Mouse (Mus musculus): ENCODE measurements around the gene Zbtb8a. TPM values are rescaled to one million over a fixed set of nuclear protein-coding genes. Genes with fewer than 3 reads are reported as not detected.

The Zbtb8a gene
- total and polyA plus RNA-seq, 2 experiments from 2014 or later, result 7.0 to 14.0 TPM

DNA sequence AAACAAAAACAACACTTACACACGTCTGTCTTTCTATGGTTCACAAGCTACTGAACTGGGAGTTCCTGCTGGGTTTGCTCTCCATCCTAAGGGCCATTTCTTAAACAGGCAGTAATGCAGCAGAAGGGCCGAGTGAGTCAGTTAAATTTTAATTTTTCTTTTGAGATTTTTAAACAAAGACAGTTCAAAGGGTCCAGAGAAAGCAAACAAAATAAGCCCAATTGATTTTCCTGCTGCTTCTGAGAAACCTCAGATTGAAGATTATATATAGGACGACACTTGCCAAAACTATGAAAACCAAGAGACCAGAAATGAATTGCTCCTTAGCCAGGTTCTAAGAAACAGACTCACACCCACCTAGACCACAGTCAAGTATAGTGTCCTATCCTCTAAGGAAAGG, 64.0 kb downstream of the Zbtb8a start:
- no peaks in the 10 kb centered on the region for H3K9me3 ChIP-seq (replicated peaks; ENCODE audit: control insufficient read depth, low read length)
- no peak overlapping the region for H3K9ac ChIP-seq (replicated peaks; ENCODE audit: low read depth, low read length)
- TF ChIP-seq CTCF (IDR thresholded peaks at IDR 0.05; ENCODE audit: low read depth) (no peak), EP300 (IDR thresholded peaks at IDR 0.05; ENCODE audit: low read depth) (no peak)
- no peaks in the 10 kb centered on the region for H3K4me1 ChIP-seq (ENCODE audit: control insufficient read depth, insufficient read depth)
- H3K4me3 ChIP-seq (ENCODE audit: low read depth, low read length), result no peak overlapping the region
- ATAC-seq (ENCODE audit: insufficient read depth, low read depth) (no peak), DNase-seq (ENCODE audit: low spot score) (no peak)
- H3K27me3 ChIP-seq (ENCODE audit: control insufficient read depth, insufficient read depth, low read length), result no peaks in the 10 kb centered on the region
- 76% methylated on average over 3 of the region's 3 CpGs for WGBS
- H3K27ac ChIP-seq (ENCODE audit: low read depth), result no peak overlapping the region
- H3K36me3 ChIP-seq (replicated peaks; ENCODE audit: control insufficient read depth, insufficient read depth, low read length), result peaks cover 89% of the 10 kb centered on the region
- H3K4me2 ChIP-seq (ENCODE audit: low read depth, low read length), result no peak overlapping the region

GRCm38 (mm10) chr4:129307936-129308335, 70.0 kb downstream of the Zbtb8a start:
- no peaks in the 10 kb centered on the region for H3K27me3 ChIP-seq (ENCODE audit: control insufficient read depth, insufficient read depth, low read length)
- no peak overlapping the region for H3K4me3 ChIP-seq (ENCODE audit: low read depth, low read length)
- H3K9ac ChIP-seq (replicated peaks; ENCODE audit: low read depth, low read length), result no peak overlapping the region
- 88% methylated on average over 1 of the region's 1 CpGs for WGBS
- DNase-seq (ENCODE audit: low spot score) (no peak), ATAC-seq (ENCODE audit: insufficient read depth, low read depth) (no peak)
- no peak overlapping the region for H3K4me2 ChIP-seq (ENCODE audit: low read depth, low read length)
- H3K4me1 ChIP-seq (ENCODE audit: control insufficient read depth, insufficient read depth), result peaks cover 8% of the 10 kb centered on the region; the same call in 1 of the 2 replicates
- no peaks in the 10 kb centered on the region for H3K9me3 ChIP-seq (replicated peaks; ENCODE audit: control insufficient read depth, low read length)
- TF ChIP-seq CTCF (IDR thresholded peaks at IDR 0.05; ENCODE audit: low read depth), result no peak
- peaks cover 65% of the 10 kb centered on the region for H3K36me3 ChIP-seq (replicated peaks; ENCODE audit: control insufficient read depth, insufficient read depth, low read length)
- no peak overlapping the region for H3K27ac ChIP-seq (ENCODE audit: low read depth)

- Histone ChIP-seq H3K9me3 (replicated peaks; ENCODE audit: control insufficient read depth, low read length) (no peaks in the 10 kb centered on the region), H3K27me3 (ENCODE audit: control insufficient read depth, insufficient read depth, low read length) (no peaks in the 10 kb centered on the region), H3K4me2 (ENCODE audit: low read depth, low read length) (no peak overlapping the region), H3K4me1 (ENCODE audit: control insufficient read depth, insufficient read depth) (peaks cover 8% of the 10 kb centered on the region; the same call in 1 of the 2 replicates), H3K36me3 (replicated peaks; ENCODE audit: control insufficient read depth, insufficient read depth, low read length) (peaks cover 37% of the 10 kb centered on the region), H3K9ac (replicated peaks; ENCODE audit: low read depth, low read length) (no peak overlapping the region), H3K27ac (ENCODE audit: low read depth) (no peak overlapping the region), H3K4me3 (ENCODE audit: low read depth, low read length) (no peak overlapping the region)
- TF ChIP-seq EP300 (IDR thresholded peaks at IDR 0.05; ENCODE audit: low read depth), result no peak
- no peak for TF ChIP-seq CTCF (IDR thresholded peaks at IDR 0.05; ENCODE audit: low read depth)
- WGBS, result 8% methylated on average over 1 of the region's 1 CpGs
- DNase-seq (ENCODE audit: low spot score), result no peak
- 0 out of 2 replicates have a peak, but pooled peaks have one; percentile 17 for ATAC-seq (ENCODE audit: insufficient read depth, low read depth)
Measured at GRCm38 (mm10) chr4:129304306-129304705, 73.6 kb downstream of the Zbtb8a start.

- H3K36me3 ChIP-seq (replicated peaks; ENCODE audit: control insufficient read depth, insufficient read depth, low read length), result peaks cover 32% of the 10 kb centered on the region
- ATAC-seq (ENCODE audit: insufficient read depth, low read depth) (no peak; the same call in 1 of the 2 replicates), DNase-seq (ENCODE audit: low spot score) (no peak)
- H3K27me3 ChIP-seq (ENCODE audit: control insufficient read depth, insufficient read depth, low read length), result no peaks in the 10 kb centered on the region
- TF ChIP-seq EP300 (IDR thresholded peaks at IDR 0.05; ENCODE audit: low read depth) (no peak), CTCF (IDR thresholded peaks at IDR 0.05; ENCODE audit: low read depth) (no peak)
- H3K4me1 ChIP-seq (ENCODE audit: control insufficient read depth, insufficient read depth), result peaks cover 8% of the 10 kb centered on the region; the same call in 1 of the 2 replicates
- no peak overlapping the region for H3K9ac ChIP-seq (replicated peaks; ENCODE audit: low read depth, low read length)
- 77% methylated on average over 9 of the region's 9 CpGs for WGBS
- no peak overlapping the region for H3K27ac ChIP-seq (ENCODE audit: low read depth)
- no peaks in the 10 kb centered on the region for H3K9me3 ChIP-seq (replicated peaks; ENCODE audit: control insufficient read depth, low read length)
- H3K4me3 ChIP-seq (ENCODE audit: low read depth, low read length), result no peak overlapping the region
- no peak overlapping the region for H3K4me2 ChIP-seq (ENCODE audit: low read depth, low read length)
Measured at GRCm38 (mm10) chr4:129303816-129304215, 74.1 kb downstream of the Zbtb8a start.

Other genes starting within 250 kb of the Zbtb8a start
- 41.7 and 71.1 TPM in 2 replicates for gene Fndc5, start 241.1 kb downstream of the Zbtb8a start, total RNA-seq (2014; rRNA removed; ENCODE audit: low replicate concordance)
- 50.7 and 51.3 TPM in 2 replicates for gene Fndc5, start 241.1 kb downstream of the Zbtb8a start, polyA plus RNA-seq (2015; fragmentation: Nextera tagmentation; extraction: Ambion mirVana)
- 16.0 and 24.5 TPM in 2 replicates for gene S100pbp, start 188.4 kb downstream of the Zbtb8a start, total RNA-seq (2014; rRNA removed; ENCODE audit: low replicate concordance)
- gene S100pbp, start 188.4 kb downstream of the Zbtb8a start, polyA plus RNA-seq (2015; fragmentation: Nextera tagmentation; extraction: Ambion mirVana), result 5.9 and 6.9 TPM in 2 replicates
- 24.7 and 27.3 TPM in 2 replicates for gene Yars, start 188.4 kb downstream of the Zbtb8a start, total RNA-seq (2014; rRNA removed; ENCODE audit: low replicate concordance)
- gene Yars, start 188.4 kb downstream of the Zbtb8a start, polyA plus RNA-seq (2015; fragmentation: Nextera tagmentation; extraction: Ambion mirVana), result 30.8 and 31.5 TPM in 2 replicates
- 7.8 and 9.0 TPM in 2 replicates for gene C77080, start 116.7 kb downstream of the Zbtb8a start, total RNA-seq (2014; rRNA removed; ENCODE audit: low replicate concordance)
- gene C77080, start 116.7 kb downstream of the Zbtb8a start, polyA plus RNA-seq (2015; fragmentation: Nextera tagmentation; extraction: Ambion mirVana), result 0.77 and 0.78 TPM in 2 replicates
- gene Sync, start 90.5 kb downstream of the Zbtb8a start, total RNA-seq (2014; rRNA removed; ENCODE audit: low replicate concordance), result 1.4 and 1.9 TPM in 2 replicates
- gene Sync, start 90.5 kb downstream of the Zbtb8a start, polyA plus RNA-seq (2015; fragmentation: Nextera tagmentation; extraction: Ambion mirVana), result 3.4 and 3.8 TPM in 2 replicates
- 97.3 and 101 TPM in 2 replicates for gene Rbbp4, start 42.7 kb downstream of the Zbtb8a start, total RNA-seq (2014; rRNA removed; ENCODE audit: low replicate concordance)
- gene Rbbp4, start 42.7 kb downstream of the Zbtb8a start, polyA plus RNA-seq (2015; fragmentation: Nextera tagmentation; extraction: Ambion mirVana), result 221 and 222 TPM in 2 replicates
- 13.5 and 20.8 TPM in 2 replicates for gene Zbtb8os, start 42.4 kb downstream of the Zbtb8a start, total RNA-seq (2014; rRNA removed; ENCODE audit: low replicate concordance)
- 32.2 and 33.7 TPM in 2 replicates for gene Zbtb8os, start 42.4 kb downstream of the Zbtb8a start, polyA plus RNA-seq (2015; fragmentation: Nextera tagmentation; extraction: Ambion mirVana)
- 1.9 and 3.6 TPM in 2 replicates for gene Zbtb8b, start 62.7 kb upstream of the Zbtb8a start, total RNA-seq (2014; rRNA removed; ENCODE audit: low replicate concordance)
- 1.1 and 1.6 TPM in 2 replicates for gene Zbtb8b, start 62.7 kb upstream of the Zbtb8a start, polyA plus RNA-seq (2015; fragmentation: Nextera tagmentation; extraction: Ambion mirVana)
- 46.3 and 58.4 TPM in 2 replicates for gene Bsdc1, start 83.5 kb upstream of the Zbtb8a start, total RNA-seq (2014; rRNA removed; ENCODE audit: low replicate concordance)
- 18.7 and 20.1 TPM in 2 replicates for gene Bsdc1, start 83.5 kb upstream of the Zbtb8a start, polyA plus RNA-seq (2015; fragmentation: Nextera tagmentation; extraction: Ambion mirVana)
- gene Tssk3, start 112.9 kb upstream of the Zbtb8a start, total RNA-seq (2014; rRNA removed; ENCODE audit: low replicate concordance), result not detected in 2 replicates
- not detected in 2 replicates for gene Tssk3, start 112.9 kb upstream of the Zbtb8a start, polyA plus RNA-seq (2015; fragmentation: Nextera tagmentation; extraction: Ambion mirVana)
- gene Fam229a, start 113.1 kb upstream of the Zbtb8a start, total RNA-seq (2014; rRNA removed; ENCODE audit: low replicate concordance), result not detected in 2 replicates
- gene Fam229a, start 113.1 kb upstream of the Zbtb8a start, polyA plus RNA-seq (2015; fragmentation: Nextera tagmentation; extraction: Ambion mirVana), result 0.22 and 0.52 TPM in 2 replicates
- gene Marcksl1, start 135.5 kb upstream of the Zbtb8a start, total RNA-seq (2014; rRNA removed; ENCODE audit: low replicate concordance), result 183 and 192 TPM in 2 replicates
- 135 and 138 TPM in 2 replicates for gene Marcksl1, start 135.5 kb upstream of the Zbtb8a start, polyA plus RNA-seq (2015; fragmentation: Nextera tagmentation; extraction: Ambion mirVana)
- 25.8 and 34.5 TPM in 2 replicates for gene Hdac1, start 164.6 kb upstream of the Zbtb8a start, total RNA-seq (2014; rRNA removed; ENCODE audit: low replicate concordance)
- 73.6 and 77.9 TPM in 2 replicates for gene Hdac1, start 164.6 kb upstream of the Zbtb8a start, polyA plus RNA-seq (2015; fragmentation: Nextera tagmentation; extraction: Ambion mirVana)
- gene Lck, start 195.5 kb upstream of the Zbtb8a start, total RNA-seq (2014; rRNA removed; ENCODE audit: low replicate concordance), result 2.0 and 8.9 TPM in 2 replicates
- 0.71 and 0.99 TPM in 2 replicates for gene Lck, start 195.5 kb upstream of the Zbtb8a start, polyA plus RNA-seq (2015; fragmentation: Nextera tagmentation; extraction: Ambion mirVana)
- 4.6 and 6.2 TPM in 2 replicates for gene Fam167b, start 200.4 kb upstream of the Zbtb8a start, total RNA-seq (2014; rRNA removed; ENCODE audit: low replicate concordance)
- gene Fam167b, start 200.4 kb upstream of the Zbtb8a start, polyA plus RNA-seq (2015; fragmentation: Nextera tagmentation; extraction: Ambion mirVana), result 6.1 and 6.2 TPM in 2 replicates
- gene Eif3i, start 222.5 kb upstream of the Zbtb8a start, total RNA-seq (2014; rRNA removed; ENCODE audit: low replicate concordance), result 408 and 443 TPM in 2 replicates
- gene Eif3i, start 222.5 kb upstream of the Zbtb8a start, polyA plus RNA-seq (2015; fragmentation: Nextera tagmentation; extraction: Ambion mirVana), result 169 and 172 TPM in 2 replicates
- 108 and 115 TPM in 2 replicates for gene Tmem234, start 222.6 kb upstream of the Zbtb8a start, total RNA-seq (2014; rRNA removed; ENCODE audit: low replicate concordance)
- 150 and 161 TPM in 2 replicates for gene Tmem234, start 222.6 kb upstream of the Zbtb8a start, polyA plus RNA-seq (2015; fragmentation: Nextera tagmentation; extraction: Ambion mirVana)
- 9.8 TPM in 1 of 2 replicates, not detected in the other for gene Dcdc2b, start 236.1 kb upstream of the Zbtb8a start, total RNA-seq (2014; rRNA removed; ENCODE audit: low replicate concordance)
- gene Dcdc2b, start 236.1 kb upstream of the Zbtb8a start, polyA plus RNA-seq (2015; fragmentation: Nextera tagmentation; extraction: Ambion mirVana), result 1.5 and 1.9 TPM in 2 replicates
- gene Iqcc, start 241.0 kb upstream of the Zbtb8a start, total RNA-seq (2014; rRNA removed; ENCODE audit: low replicate concordance), result 6.3 TPM in 2 replicates
- gene Iqcc, start 241.0 kb upstream of the Zbtb8a start, polyA plus RNA-seq (2015; fragmentation: Nextera tagmentation; extraction: Ambion mirVana), result 23.0 and 26.3 TPM in 2 replicates
- gene Ccdc28b, start 245.8 kb upstream of the Zbtb8a start, total RNA-seq (2014; rRNA removed; ENCODE audit: low replicate concordance), result 41.9 and 55.1 TPM in 2 replicates
- gene Ccdc28b, start 245.8 kb upstream of the Zbtb8a start, polyA plus RNA-seq (2015; fragmentation: Nextera tagmentation; extraction: Ambion mirVana), result 58.0 and 58.6 TPM in 2 replicates

All from heart, postnatal 0 days (tissue).